Mouse (Mus musculus) natural killer cell, adult 2 months (primary cell): ENCODE results near the gene Ccnq.
"Not testable (repeated sequence)": the region's sequence is repeated elsewhere in the genome, so short reads cannot be mapped to it uniquely, and the experiment has no call there.

Source experiments
- DNase-seq, 2 experiments: peaks; one replicate each; pipeline ENCODE4 v3.0.0; 2022; ENCODE audit warnings: low spot score in 2 of 2

Ccnq gene

DNA sequence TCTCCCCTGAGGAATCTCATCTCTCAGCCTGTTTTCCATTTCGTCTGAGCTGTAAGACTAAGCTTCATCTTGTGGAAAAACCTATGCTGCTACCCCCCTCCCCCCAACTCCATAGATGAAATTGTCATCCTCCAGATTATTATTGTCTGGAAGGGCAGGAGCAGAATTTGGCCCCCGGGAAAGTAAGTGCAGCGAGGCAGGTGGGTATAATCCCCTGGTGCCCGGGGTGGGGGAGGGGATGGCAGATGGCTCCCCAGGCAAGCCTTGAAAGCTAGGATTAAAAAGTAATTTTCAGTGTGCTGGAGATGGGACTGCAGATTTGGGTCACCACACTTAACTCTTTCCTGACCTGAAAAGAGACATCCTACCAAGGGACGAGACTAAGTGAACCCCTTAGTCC is 10.7 kb upstream of the Ccnq start:
- DNase-seq: no peak

DNA sequence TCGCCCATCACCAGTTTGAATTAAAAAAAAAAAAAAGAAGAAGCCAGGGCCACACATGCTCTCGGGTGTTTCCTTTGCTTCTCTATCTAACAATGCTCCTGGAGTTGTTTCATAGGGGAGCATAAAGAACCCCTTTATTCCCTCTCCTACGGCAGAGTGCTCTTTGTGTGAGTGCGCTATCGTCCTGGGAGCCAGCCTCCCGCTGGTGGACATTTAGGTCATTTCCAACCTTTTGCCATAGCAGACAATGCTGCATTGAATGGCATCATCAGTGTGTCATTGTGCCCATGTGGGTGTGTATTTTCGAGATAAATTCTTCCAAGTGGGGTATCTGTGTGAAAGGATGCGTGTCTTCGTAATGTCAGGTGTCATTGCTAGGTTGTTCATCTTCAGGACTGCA is 9.6 kb upstream of the Ccnq start:
- DNase-seq: no peak

DNA sequence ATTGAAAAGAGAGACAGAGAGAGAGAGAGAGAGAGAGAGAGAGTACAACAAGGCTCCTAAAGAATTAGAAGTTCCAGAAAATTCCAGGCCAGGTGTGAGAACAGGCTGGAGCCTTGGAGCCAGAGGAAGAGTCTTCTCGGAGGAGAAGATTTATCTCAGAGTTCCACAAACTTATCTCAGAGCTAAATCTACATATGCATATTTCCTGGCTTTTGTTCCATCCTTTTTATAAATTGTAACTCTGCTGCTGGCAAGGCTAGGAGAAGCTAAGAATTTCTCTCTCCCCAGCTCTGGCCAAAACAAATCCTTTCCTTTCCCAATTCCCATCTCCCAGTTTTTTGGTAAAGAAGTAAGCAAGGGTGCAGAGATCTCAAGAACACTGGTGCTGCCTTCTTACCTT is 3.8 kb upstream of the Ccnq start:
- no peak for DNase-seq

DNA sequence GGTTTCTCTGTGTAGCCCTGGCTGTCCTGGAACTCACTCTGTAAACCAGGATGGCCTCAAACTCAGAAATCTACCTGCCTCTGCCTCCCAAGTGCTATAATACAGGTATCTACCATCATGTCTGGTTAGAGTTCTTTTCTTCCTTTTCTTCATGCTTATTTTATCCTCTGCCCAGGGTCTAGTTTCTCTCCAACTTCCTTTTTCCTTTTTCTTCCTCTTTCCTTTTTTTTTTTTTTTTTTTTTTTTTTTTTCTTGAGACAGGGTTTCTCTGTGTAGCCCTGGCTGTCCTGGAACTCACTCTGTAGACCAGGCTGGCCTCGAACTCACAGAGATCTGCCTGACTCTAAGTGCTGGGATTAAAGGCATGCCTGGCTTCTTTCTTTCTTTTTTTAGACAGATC is 2.6 kb upstream of the Ccnq start:
- not testable (repeated sequence) for DNase-seq

DNA sequence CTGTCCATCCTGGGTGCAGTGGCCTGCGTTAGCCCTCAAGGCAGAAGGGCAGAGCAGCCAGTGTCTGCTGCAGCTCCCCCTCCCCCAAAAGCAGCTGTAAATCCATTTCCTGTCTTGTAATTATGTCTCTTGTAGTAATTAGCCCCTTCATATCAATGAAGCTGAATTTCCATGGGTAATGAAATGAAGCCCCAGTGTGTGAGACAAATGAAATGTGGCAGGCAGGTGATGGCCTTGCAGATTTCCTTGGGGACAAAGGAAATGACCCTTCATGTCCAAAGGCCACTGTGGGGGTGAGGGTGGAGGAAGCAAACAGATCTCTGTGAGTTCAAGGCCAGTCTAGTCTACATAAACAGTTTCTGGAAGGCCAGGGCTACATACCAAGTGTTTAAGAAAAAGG is 1.7 kb upstream of the Ccnq start:
- DNase-seq: no peak

DNA sequence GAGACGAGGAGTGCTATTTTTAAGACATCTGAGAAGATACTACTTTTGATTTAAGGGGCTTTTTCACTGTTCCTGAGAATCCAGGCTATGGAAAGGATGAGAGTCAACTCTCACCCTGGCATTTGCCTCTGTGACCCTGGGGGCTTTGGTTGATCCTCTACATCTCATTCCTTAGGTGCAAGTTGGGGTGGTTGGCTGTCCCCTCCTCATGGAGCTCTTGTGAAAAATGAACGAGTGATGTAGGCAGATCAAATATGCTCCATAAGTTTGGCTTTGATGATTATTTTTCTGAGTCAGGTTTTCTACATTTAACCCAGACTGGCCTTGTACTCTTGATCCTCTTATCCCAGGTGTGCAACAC is 294 bp upstream of the Ccnq start:
- no peak for DNase-seq

DNA sequence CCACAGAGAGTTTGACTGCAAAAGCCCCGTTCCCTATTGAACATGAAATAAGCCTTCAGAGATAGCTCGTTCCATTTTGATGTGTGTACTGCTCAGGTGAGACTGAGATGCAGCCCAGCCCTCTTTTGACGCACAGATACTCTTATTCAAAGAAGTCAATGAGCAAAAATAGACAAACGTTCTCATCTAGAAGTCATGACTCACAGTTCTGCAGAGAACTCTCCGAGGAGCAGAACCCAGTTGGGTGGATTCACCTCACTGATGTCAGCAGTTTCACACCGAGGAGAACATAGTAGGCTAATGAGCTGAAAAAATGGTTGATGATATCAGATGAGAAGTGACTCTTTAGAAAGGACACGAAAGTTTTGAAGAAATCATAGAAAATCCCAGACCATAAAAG is 5.3 kb downstream of the Ccnq start:
- DNase-seq: no peak

DNA sequence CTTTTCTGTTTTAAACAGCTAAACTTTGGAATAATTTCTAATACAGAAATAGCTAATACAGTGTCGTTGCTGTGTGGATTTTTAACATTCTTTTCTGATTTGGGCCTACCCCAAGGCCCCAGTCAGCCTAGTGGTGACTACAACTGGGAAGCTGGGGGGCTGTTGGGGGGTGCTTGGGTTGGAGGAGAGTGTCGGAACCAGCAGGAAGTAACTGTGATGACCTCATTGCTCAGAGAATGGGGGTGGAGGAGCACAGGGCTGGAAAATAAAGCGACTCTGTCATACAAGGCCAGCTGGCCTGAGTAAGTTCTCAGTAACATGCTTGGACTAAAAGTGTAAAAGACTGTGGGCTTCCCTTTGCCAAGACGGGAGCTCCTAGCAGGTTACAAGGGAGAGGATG is 6.1 kb downstream of the Ccnq start:
- no peak for DNase-seq

DNA sequence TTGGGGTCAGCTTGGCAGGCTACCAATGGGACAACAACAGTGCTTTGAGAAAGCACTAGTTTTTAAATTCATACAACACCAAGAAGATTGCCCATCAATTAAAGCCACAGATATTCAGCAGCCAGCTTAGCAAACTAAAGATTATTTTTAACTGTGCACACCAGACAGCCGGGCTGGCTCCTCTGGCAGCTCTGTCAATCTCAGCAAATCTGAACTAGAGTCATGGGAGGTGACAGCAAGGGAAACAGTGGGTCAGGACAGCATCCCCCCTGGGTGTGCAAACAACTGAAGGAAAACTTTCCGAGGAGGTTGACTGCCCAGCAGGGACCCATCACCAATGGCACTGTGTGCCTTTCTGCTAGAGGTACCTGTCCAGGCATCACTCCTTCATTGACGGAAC is 9.1 kb downstream of the Ccnq start:
- DNase-seq: no peak

DNA sequence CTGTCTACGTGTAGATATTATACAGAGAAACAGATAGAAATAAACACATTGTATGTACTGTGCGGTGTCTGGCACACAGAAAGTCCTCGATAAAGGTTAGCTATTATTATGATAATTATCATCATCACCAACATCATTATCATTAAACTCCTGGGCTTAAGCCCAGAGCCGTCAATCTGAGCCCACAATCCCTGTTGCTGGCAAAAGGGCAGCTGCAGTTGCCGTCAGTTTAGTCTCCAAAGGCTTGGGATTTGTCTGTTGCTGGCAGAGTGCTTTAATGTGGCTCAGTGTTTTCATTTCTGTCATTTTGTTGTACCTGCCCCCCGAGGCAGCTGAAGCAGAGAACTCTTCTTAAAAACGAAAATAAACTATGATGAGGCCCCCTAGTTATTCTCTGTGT is 9.6 kb downstream of the Ccnq start:
- no peak for DNase-seq

DNA sequence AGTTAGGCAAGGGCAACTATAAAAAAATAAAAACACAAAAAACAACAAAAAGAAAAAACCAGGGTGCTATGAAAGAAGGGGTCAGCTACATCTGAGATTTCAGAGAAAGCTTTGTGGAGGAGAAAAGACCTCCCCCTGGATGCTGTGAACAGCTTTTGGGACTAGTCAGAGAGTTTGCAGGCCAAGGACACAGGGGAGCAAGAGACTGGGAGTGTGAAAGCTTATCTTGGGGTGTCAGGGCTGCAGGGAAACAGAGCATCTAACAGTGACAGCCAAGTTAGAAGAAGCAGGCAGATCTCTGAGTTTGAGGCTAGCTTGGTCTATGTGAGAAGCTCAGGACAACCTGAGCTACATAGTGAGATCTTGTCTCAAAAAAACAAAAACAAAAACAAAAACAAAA is 12.2 kb downstream of the Ccnq start:
- no peak for DNase-seq

DNA sequence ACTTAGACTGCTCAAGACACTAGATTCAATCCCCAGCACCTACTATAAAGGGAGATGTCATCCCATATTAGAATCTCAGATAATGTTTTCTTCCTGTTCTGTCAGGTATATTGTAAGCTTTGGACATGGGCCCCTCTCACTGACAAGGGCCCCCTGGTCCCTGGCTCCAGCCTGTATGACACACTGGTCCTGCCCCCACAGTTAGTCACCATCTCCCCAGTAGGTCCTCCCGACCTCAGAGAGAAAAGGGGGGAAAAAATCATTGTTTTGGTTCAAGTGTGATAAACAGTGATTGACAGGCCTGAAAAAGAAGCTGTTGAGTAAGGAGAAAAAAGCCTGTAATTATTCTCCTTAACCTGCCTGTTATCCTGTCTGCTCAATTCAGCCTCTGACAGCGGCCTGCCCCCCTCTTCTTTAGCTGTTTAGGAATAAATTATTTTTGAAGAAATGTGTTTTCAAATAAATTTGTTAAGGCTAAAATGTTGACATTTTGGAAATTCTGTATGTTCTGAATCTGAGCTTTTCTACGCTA is 14.6 kb downstream of the Ccnq start:
- DNase-seq: no peak

DNA sequence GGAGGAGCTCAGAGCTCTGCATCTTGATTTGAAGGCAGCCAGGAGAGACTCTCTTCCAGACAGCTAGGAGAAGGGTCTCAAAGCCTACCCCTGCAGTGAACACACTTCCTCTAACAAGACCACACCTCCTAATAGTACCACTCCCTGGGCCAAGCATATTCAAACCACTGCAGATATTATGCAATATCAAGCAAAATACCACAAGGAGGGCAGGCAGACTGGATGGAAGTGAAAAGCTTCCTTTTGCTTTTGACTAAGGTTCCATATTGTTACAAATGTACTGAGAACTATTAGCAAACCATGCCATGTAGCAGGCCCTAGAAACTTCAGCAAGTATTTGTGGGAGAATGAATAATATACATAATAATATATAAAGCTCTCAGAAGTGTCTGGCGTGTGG is 16.4 kb downstream of the Ccnq start:
- no peak for DNase-seq

DNA sequence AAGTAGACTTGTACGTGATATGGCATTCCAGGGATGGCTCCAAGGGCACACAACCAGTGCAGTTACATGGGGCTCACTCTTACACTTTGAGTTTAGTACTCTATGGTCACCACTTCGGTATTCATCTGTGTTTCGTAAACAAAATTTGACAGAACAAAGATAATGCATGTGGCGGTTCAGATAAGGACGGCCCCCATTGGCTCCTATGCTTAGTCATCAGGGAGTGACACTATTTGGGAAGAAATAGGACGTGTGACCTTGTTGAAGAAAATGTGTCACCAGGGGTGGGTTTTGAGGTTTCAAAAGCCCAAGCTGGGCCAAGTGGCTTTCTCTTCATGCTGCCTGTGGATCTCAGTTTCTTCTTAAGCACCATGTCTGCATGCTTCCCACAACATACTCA is 18.9 kb downstream of the Ccnq start:
- DNase-seq: no peak

DNA sequence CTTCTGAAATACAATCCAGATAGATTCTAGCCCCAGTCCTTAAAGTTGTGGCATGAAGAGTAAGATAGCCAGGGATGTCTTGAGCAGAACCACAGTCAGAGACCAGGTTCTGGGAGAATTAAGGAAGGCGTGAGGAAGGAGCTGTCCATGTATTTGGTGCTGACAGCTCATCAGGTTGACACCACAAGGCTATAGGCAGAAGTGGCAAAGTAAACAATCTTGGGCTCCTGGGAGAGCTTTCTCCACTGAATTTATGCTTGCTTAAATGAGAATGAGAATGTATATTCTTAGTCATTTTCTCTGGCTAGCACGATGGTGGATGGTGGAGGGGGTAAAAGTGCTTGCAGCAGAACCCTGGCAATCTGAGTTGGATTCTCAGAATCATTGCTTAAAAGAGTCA is 20.6 kb downstream of the Ccnq start:
- no peak for DNase-seq

DNA sequence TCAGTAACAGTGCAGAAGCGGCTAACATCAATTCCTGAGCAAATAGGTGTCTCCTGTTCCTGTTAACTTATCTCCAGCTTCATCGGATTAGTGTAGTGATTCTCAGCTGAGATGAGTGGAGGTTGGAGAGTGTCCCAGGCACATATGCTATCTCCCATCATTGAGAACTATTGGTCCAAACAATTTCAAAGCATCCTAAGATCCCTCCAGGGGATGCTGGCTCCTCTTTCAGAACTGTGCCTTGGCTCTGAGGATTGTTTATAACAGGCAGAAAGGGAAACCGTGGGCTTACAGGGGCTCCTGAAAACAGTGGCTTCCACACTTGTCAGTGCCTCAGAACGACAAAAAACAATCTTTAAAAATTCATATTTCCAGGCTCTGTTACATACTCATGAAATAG is 23.5 kb downstream of the Ccnq start:
- DNase-seq: no peak

DNA sequence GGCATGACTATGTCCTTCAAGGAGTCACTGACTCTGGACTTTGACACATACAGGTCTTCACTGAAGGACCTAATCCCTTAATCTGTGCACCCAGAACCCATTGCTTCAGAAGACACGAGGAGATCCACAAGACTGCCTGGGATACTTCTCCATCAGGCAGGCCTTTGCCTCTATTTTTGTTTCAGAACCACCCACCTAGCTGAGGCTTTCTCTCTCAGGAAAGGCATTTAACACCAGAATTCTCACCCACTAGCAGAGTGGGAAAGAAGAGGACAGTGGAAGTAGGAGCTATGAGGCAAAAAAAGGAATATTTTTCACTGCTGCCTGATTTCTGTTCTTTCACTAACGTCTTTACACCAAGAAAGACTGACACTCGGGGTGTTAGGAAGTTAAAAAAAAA is 25.2 kb downstream of the Ccnq start:
- DNase-seq: no peak

DNA sequence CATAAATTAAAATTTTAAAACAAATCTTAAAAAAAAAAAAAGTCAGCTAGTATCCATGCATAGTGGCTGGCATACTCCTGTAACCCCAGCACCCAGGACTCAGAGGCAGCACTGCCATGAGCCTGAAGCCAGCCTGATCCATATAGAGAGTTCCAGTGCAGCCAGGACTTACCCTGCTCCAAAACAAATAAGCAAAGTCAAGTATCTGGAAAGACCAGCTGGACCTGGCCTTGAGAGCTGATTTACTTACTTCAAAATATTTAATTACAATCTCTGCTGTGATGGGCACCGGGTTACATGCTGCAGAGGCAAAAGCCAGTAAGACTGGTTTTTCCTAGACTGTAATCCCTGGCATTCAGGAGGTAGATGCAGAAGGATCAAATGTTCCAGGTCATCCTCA is 26.7 kb downstream of the Ccnq start:
- DNase-seq: no peak

DNA sequence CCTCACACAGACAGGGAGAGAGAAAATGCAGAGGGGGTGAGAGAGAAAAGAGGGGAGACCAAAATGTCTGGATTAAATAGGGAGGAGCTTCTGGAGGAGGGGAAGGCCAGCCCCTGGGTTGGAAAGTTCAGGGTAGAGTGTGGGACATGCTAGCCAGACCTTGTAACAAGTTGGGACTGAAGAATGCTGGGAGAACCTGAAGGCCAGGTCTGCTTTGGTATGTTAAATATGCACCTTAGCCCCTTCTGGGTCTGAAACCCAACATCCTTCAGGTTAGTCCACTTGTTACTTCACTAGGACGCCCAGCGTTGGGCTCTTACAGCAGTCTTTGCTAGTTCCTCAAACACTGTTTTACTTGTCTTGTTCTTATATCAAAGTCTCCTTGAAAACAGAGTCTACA is 30.1 kb downstream of the Ccnq start:
- DNase-seq: no peak

DNA sequence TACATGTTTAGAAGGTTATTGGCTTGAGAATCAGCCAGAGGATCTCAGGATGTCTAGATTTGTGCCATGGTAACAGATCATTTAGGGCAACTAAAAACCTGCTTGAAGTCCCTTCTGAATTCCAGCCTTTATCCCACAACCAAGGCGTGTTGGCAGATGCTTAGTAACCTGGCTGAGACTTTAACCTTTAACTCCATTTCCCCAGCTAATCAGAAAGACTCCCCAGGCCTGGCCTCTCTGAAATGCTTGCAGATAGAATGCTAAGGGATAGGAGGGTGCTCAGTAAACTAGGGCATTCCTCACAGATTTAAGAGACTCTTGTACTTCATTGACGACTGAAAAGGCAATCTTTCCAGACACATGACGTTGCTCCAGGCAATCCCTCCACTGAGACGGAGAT is 33.9 kb downstream of the Ccnq start:
- no peak for DNase-seq

DNA sequence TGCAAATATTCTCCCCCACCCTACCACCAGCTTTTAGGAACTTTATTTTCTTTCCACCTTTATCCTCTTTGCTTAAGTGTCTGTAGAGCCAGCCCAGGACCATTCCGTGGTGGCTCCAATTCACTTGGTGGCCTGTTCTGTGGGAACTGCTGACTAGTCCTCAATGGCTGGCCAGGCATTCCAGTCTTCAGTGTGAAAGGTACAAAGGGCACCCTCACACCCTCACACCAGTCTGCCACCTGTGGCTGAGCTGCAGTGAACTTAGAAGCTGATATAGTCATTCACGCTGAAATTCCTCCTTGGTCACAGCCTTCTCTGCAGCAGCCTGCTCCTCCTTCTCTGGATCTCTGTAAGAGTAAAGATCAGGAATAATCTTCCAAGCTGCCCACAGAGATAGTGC is 42.9 kb downstream of the Ccnq start:
- DNase-seq: no peak

DNA sequence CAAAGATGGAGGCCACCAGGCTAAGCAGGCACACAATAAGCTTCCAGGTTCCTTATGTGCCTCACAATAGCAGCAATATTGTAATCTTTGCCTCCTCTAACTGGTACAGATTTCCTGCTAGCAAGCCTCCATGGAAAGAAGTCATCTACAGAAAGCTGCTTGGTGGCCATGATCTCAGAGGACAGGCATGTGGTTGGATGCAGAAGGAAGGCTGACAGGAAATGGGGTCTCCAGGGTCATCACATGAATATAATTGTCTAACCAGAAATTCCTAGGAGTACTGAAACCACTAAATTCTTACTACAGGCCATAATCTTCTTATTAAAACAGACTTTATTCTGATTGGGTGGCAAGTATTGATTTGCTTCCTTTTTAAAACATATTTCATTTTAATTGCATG is 45.5 kb downstream of the Ccnq start:
- DNase-seq: no peak

DNA sequence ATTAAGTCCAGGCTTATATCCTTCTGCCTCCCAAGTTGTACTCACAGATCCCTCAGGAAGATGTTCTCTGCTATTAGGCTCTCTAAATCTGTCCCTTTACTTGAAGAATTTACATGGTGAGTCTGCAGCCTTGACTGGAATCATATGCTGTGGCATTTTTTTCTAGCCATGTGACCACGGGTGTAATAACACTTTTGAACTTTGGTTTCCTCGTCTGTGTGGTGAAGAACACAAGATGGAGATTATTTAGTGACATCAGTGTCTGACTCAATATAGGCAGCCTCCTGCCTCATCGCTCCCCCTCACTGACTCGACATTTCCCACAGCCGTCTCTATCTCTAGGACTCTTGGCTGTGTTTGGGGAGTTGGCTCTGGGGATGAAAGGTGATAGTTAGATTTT is 48.4 kb downstream of the Ccnq start:
- peak; percentile 15 to 40 for DNase-seq

DNA sequence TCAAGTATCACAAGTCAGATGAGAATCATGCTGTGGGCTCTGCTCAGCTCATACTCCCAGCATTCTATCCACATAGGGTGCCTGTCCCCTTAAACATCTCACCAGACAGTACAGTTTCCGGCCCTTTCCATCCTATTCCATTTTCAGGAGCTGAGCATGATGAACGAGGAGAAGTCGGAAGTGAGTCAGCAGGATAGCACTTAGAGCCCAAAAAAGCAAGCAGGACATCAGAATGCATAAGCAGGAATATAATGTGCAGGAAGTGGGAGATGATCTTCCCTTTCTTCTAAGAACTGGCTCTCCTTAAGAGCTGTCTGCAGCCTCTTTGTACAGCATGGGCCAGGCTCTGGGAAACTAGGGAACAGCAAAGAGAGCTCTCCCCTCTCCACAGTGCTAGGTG is 49.2 kb downstream of the Ccnq start:
- DNase-seq: no peak
